Mouse (Mus musculus) neural tube, embryonic 10.5 days (tissue): ENCODE results near the gene Ssh2.
"Not testable (repeated sequence)": the region's sequence is repeated elsewhere in the genome, so short reads cannot be mapped to it uniquely, and the experiment has no call there.

Experiments used
- DNase-seq: peaks from one replicate; pipeline ENCODE4 v3.0.0-alpha.2; 2017; ENCODE audit warnings: low spot score; ENCODE audit errors: extremely low spot score

Ssh2 gene

GRCm38 (mm10) chr11:77230765-77231164, 14.7 kb downstream of the Ssh2 start:
- no peak for DNase-seq

DNA sequence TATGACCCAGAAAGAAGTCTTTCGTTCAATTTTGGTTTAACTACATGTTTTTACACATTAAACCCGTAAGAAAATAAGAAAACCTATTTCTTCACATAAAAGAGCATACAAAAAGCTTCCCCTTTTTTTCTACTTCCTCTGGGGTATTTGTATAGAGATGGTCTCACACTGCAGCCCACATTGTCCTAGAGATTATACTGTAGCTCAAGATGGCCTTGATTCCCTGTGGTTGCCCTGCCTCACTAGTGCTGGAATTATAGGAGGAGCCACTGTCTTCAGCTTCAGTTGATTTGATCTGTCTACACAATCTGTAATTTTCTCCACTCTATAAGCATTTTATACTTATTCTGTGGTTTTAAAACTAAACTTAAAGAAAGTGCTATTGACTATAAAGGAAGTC, 15.4 kb downstream of the Ssh2 start:
- no peak for DNase-seq

DNA sequence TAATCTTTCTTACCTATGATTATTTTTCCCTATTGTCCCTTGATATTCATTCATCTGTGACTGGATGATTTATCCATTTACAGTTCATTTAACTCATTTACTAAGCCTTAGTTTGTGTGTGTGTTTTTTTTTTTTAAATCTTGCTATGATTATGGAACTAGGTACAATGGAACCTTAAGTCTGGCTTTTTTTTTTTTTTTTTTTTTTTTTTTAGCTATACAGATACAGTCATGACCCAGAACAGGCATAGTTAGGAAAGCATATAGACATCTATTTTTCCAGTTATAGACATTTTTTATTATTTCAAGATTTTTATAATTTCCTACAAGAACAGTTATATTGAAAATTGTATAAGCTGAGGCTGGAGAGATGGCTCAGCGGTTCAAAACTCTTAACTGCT, 19.2 kb downstream of the Ssh2 start:
- no peak for DNase-seq

DNA sequence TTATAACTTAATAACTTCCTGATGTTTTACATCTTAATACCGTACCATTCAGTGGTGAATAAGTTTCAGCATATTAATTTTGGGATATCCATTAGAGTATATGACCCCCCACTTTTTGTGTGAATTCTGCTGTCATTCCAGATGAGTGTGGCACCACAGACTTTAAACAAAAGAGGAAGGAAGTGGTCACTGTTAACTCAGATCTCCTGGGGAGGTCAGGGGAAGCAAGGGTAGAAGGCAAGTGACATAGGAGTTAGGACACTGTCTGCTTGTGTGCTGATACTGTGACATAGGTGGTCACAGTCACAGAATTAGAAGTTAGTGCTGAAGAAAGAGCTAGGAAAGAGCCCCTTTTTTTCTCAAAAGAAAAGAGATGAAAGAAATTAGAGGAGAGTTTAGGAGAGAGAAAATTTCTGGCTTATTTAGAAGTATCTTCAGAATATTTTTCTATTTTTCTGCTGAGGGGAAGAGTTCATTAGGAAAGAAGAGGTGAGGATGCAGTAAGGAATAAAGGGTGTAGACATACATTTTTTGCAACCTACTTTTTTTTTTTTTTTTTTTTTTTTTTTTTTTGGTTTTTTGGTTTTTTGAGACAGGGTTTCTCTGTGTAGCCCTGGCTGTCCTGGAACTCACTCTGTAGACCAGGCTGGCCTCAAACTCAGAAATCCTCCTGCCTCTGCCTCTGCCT, 23.7 kb downstream of the Ssh2 start:
- DNase-seq, result no peak

DNA sequence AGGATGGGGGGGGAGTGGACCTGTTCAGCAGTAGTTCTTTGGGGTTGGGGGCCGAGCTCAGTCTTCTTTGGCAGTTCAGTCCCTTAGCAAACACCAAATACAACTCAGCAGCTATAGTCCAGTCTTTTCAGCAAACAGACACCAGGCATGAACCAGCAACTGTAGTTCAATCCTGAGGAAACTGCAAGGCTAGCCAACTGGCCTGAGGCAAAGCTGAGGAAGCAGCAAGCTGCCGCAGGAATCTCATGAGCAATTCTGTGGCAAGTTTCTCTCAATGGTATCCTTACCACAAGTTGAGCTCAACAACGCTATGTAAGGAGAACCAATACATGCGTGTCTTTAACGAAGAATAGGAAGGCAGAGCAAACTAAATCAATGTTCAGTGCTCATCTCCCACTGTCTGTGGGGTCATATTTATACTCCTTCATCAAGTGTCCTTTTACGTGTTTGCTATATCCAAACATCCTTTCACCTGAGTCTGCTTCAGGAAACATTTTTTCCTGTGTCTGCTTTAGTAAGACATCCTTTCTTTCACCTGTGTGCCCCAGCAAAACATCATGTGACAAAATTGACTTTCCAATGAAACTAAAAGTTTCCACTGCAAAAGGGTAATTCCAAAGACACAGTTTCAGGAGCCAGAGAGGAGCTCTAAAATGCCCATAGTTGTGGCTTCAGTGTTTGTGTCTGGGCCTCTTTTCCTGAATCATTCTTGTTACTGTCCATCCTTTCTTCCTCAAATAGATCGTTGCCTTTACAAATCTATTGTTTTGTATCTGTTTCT, 24.6 kb downstream of the Ssh2 start:
- no peak for DNase-seq

GRCm38 (mm10) chr11:77242912-77243311, 26.8 kb downstream of the Ssh2 start:
- DNase-seq, result no peak

GRCm38 (mm10) chr11:77252826-77253225, 36.7 kb downstream of the Ssh2 start:
- DNase-seq, result no peak

- no peak for DNase-seq
Measured at GRCm38 (mm10) chr11:77259441-77259840, 43.4 kb downstream of the Ssh2 start.

DNA sequence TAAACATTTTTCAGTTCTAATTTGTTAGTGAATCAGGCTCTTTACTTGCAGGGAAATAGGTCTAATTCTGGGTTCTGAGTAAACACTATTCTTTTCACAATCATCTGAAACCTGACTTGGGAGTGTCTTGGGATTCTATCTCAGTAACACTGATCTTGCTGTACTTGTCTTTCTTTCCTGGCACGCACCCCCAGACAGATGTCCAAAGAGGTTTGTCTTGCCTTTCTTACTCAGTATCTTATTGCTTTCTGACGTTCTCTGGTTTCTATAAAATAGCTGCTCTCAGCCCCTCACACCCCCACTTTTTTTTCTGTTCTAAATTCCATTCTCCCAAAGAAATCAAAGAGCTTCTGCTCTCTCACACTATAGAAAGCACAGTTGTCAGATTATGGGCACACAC, 51.3 kb downstream of the Ssh2 start:
- no peak for DNase-seq

GRCm38 (mm10) chr11:77276000-77276399, 59.9 kb downstream of the Ssh2 start:
- DNase-seq, result no peak

- DNase-seq, result not testable (repeated sequence)
Measured at GRCm38 (mm10) chr11:77278538-77278937, 62.5 kb downstream of the Ssh2 start.

GRCm38 (mm10) chr11:77280219-77280618, 64.1 kb downstream of the Ssh2 start:
- DNase-seq, result no peak

DNA sequence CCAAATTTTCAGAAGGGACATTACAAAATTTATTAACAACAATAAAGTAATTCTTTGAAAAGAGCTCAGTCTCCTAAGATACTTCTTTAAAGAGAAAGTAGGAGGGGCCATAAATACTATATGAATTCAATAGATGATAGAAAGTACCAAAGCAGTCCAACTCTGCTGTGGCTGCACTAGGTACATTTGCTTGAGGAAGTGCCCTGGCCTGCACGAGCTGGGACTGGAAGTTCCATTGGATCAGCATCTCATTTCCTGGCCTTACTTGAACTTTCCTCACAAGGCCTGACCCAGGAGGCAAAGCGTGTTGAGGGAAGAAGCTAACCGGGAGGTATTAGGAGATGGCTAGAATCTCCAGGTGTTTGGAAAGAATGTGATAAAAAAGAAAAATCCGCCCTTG, 75.4 kb downstream of the Ssh2 start:
- DNase-seq, result no peak

- not testable (repeated sequence) for DNase-seq
Measured at GRCm38 (mm10) chr11:77293673-77294072, 77.6 kb downstream of the Ssh2 start.

DNA sequence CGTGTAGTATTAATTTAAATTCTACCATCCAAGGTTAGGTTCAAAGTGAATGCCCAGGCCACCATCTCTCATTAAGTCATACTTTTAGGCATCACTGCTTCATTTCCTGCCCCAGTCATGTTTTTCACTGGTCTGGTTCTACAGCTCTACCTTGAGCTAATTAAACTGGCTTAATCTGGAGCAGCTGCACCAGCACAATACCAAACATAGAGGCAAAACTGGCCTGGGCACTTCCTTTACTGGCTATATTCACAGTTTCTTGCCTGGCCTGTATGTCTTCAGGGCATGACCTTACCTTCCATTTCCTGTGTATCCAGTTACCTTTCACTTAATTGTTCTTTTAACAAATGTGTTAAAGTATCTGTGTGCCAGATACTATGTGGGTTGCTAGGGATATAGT, 81.2 kb downstream of the Ssh2 start:
- DNase-seq, result no peak

DNA sequence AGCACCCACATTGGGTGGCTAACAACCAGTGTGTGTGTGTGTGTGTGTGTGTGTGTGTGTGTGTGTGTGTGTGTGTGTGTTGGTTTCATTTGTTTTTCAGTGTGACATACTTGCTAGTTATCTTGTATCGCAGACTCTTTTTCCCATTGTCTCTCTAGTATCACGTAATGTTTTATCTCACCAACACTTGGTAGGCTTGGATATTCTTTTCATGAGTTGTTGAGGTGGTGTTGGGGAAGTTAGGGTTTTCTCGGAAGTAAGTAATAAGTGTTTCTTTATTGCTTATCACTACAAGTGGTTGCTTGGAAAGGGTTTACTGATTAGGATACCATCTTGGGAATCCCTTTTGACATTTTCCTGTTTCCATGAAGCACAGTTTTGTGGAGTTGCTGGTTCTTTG, 91.1 kb downstream of the Ssh2 start:
- DNase-seq, result no peak

DNA sequence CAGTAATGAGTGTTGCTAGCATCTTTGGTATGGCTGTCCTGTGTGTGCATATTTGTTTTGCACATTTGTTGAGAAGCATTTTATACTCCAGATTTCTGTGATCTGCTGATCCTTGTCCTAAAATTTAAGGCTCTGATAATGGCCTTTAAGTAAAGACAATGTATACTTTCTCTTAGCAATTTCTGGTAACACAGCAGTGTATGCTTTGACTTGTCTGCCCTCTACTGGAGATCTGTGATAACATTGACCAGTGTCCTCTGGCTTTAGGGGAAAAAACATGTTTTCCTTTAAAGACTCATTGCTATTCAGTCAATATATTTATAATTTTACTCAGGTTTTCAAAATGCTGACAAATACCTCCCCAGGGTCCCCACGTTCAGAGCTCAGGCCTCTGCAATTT, 92.4 kb downstream of the Ssh2 start:
- DNase-seq, result no peak

DNA sequence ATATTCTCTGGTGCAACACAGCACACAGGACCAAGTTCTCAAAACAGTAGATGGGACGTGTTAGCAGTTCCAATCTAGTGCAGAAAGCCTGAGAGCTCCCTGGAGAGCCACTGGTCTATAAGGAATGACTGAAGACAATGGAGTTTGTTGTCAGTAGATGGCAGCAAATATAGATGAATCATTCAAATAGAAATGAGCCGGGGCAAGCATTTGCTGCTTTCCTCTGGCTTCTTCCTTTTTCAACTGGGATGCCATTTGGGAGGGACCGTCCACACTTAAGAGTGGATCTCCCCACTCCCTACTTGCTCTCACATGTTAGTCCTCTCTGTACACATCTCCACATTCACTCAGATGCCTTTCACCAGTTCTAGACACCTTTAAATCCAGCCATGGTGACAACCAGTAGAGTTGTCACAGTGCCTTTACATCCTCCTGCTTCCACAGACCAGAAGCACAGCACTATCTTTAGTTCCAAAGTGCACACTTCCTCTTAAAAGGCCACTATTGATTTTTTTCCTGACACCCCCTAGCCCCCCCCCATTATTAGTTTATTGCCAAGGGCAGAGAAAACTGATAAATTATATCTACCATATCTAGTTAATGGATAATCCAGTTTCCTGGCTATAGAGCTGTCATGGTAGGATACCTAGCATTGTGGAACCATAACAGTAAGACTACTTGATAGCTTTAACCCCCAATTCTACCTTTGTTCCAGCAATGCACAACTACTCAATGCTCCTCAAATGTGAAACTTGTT, 101.8 kb downstream of the Ssh2 start:
- DNase-seq, result no peak

DNA sequence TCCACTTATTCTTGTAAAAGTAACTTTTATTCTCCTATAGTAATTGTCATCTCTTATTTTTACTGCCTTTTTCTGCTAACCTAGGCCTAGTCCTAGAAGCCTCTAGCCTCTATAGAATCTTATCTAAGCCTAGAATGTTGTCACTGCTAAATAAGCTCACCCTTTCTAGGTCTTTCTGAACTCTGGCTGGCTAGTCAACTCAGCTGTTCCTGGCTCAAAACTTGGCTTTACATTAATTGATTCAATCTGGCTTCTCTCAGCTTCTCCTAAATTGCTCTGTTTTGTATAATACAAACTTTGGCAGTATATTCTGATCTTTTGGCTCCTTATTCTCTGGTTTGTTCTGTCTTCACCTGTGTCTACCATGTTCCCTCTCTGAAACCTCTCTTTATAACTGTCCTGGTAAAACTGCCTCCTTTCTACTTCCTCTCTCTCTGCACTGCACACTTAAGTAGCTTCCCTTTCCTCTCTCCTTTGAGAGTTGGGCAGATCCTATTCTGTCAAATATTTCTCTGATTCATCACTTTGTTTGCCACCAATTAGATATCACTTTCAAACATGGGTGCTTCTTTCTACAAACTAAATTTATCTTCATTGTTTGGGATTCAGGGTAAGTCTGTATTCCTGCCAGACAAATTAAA, 102.5 kb downstream of the Ssh2 start:
- no peak for DNase-seq

DNA sequence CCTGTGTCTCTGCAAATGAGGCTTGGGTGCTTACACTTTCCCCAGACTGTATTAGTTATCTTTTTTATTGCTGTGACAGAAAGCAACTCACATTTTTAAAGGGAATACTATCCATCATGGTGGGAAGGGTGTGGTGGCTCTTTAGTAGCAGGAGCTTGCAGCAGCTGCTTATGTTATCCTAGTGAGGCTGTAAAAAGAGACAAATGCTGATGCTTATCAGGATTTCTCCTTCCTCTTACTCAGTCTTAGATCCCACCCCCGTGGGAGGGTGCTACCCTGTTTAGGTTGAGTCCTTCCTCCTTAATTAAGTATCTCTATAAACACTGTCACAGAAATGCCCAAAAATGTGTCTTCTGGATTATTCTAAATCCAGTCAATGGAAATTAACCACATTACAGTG, 105.1 kb downstream of the Ssh2 start:
- DNase-seq, result no peak

- no peak for DNase-seq
Measured at GRCm38 (mm10) chr11:77330529-77330928, 114.4 kb downstream of the Ssh2 start.

DNA sequence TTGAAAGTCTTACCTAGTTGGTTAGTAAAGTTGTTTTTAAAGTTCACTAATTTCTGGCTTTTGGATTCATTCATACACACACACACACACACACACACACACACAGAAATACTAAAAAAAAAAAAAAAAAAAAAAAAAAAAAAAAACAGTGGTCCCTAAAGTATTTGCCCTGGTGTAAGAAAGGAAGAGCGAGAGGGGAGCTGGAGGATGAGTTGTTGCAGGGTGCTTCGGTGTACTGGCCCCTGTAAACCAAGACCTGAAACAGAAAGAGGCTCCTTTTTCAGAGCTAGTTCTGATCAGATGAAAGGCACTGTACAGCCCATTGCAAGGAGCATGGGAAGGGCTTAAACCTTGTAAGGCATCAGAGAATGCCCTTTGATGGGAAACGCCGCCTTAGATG, 131.2 kb downstream of the Ssh2 start:
- DNase-seq, result no peak
